Mouse (Mus musculus) erythroblast, embryonic 14.5 days (primary cell): Measurements from ENCODE around the gene Plac1. TPM values are rescaled to one million over a fixed set of nuclear protein-coding genes. Genes with fewer than 3 reads are reported as not detected.
A peak's percentile ranks its signal among the peaks of the same experiment; 100 is the strongest.

Source experiments
- H3K27me3 ChIP-seq: 2 replicates; pipeline ENCODE4 v1.6.1; 2012; ENCODE audit warnings: inconsistent platforms; ENCODE audit not compliant: control insufficient read depth
- H3K36me3 ChIP-seq: 2 replicates; pipeline ENCODE4 v1.6.1; 2012; ENCODE audit warnings: mild to moderate bottlenecking, inconsistent platforms; ENCODE audit not compliant: control insufficient read depth
- H3K4me1 ChIP-seq: 2 replicates; pipeline ENCODE4 v1.6.1; 2012; ENCODE audit warnings: inconsistent platforms; ENCODE audit not compliant: control insufficient read depth
- H3K4me3 ChIP-seq: replicated peaks from 2 replicates; pipeline ENCODE3; 2012; ENCODE audit warnings: moderate library complexity, mild to moderate bottlenecking, inconsistent platforms
- H3K9me3 ChIP-seq: 2 replicates; pipeline ENCODE4 v1.6.1; 2012; ENCODE audit warnings: low read length, inconsistent platforms, mixed read lengths; ENCODE audit not compliant: control insufficient read depth
- GATA1 ChIP-seq: IDR thresholded peaks from 2 replicates; pipeline ENCODE4 v1.6.1; 2012; ENCODE audit warnings: low read length, inconsistent platforms, mixed read lengths
- TAL1 ChIP-seq: IDR thresholded peaks from 3 replicates; pipeline ENCODE4 v1.6.1; 2012; ENCODE audit warnings: low read length, inconsistent platforms, mixed read lengths
- polyA plus RNA-seq: library from polyadenylated mRNA; stranded (reverse); fragments of >175 nt; gene quantifications from 2 replicates; pipeline ENCODE4 v1.2.3, GENCODE M21; 2012

Gene Plac1
- polyA plus RNA-seq, 1 experiment, result not detected

- no peaks in the 10 kb centered on the region for H3K36me3 ChIP-seq
- TF ChIP-seq TAL1 (no peak), GATA1 (no peak)
- H3K4me3 ChIP-seq, result no peak overlapping the region
- no peaks in the 10 kb centered on the region for H3K27me3 ChIP-seq
- no peaks in the 10 kb centered on the region for H3K9me3 ChIP-seq
- peaks cover 1% of the 10 kb centered on the region; the same call in 1 of the 2 replicates for H3K4me1 ChIP-seq
Measured at GRCm38 (mm10) chrX:53101165-53101564, 138.7 kb downstream of the Plac1 start.

- peaks cover 5% of the 10 kb centered on the region for H3K4me1 ChIP-seq
- TF ChIP-seq TAL1 (no peak), GATA1 (no peak)
- H3K27me3 ChIP-seq, result no peaks in the 10 kb centered on the region
- no peaks in the 10 kb centered on the region for H3K36me3 ChIP-seq
- H3K4me3 ChIP-seq, result no peak overlapping the region
- H3K9me3 ChIP-seq, result no peaks in the 10 kb centered on the region
Measured at GRCm38 (mm10) chrX:53099951-53100350, 140.0 kb downstream of the Plac1 start.

- no peak for TF ChIP-seq GATA1
- TF ChIP-seq TAL1, result no peak
- Histone ChIP-seq H3K4me3 (no peak overlapping the region), H3K36me3 (no peaks in the 10 kb centered on the region), H3K27me3 (no peaks in the 10 kb centered on the region), H3K9me3 (no peaks in the 10 kb centered on the region), H3K4me1 (peaks cover 5% of the 10 kb centered on the region)
Measured at GRCm38 (mm10) chrX:53099266-53099665, 140.6 kb downstream of the Plac1 start.

GRCm38 (mm10) chrX:53098293-53098692, 141.6 kb downstream of the Plac1 start:
- TF ChIP-seq TAL1 (no peak), GATA1 (no peak)
- no peak overlapping the region for H3K4me3 ChIP-seq
- H3K4me1 ChIP-seq, result peaks cover 5% of the 10 kb centered on the region
- no peaks in the 10 kb centered on the region for H3K36me3 ChIP-seq
- H3K9me3 ChIP-seq, result no peaks in the 10 kb centered on the region
- no peaks in the 10 kb centered on the region for H3K27me3 ChIP-seq

- no peak for TF ChIP-seq TAL1
- no peak for TF ChIP-seq GATA1
- no peaks in the 10 kb centered on the region for H3K9me3 ChIP-seq
- no peaks in the 10 kb centered on the region for H3K36me3 ChIP-seq
- peaks cover 5% of the 10 kb centered on the region for H3K4me1 ChIP-seq
- no peak overlapping the region for H3K4me3 ChIP-seq
- H3K27me3 ChIP-seq, result no peaks in the 10 kb centered on the region
Measured at GRCm38 (mm10) chrX:53097786-53098185, 142.1 kb downstream of the Plac1 start.

GRCm38 (mm10) chrX:53093381-53093780, 146.5 kb downstream of the Plac1 start:
- Histone ChIP-seq H3K4me3 (no peak overlapping the region), H3K9me3 (no peaks in the 10 kb centered on the region), H3K36me3 (no peaks in the 10 kb centered on the region), H3K4me1 (peaks cover 22% of the 10 kb centered on the region), H3K27me3 (no peaks in the 10 kb centered on the region)
- TF ChIP-seq TAL1, result no peak
- TF ChIP-seq GATA1, result no peak

GRCm38 (mm10) chrX:53088663-53089292, 151.1 kb downstream of the Plac1 start:
- TF ChIP-seq GATA1 (peak; percentile 44; the same call in 1 of the 2 replicates), TAL1 (peak; percentile 18; the same call in 1 of the 3 replicates)
- Histone ChIP-seq H3K4me1 (peaks cover 35% of the 10 kb centered on the region), H3K9me3 (no peaks in the 10 kb centered on the region), H3K4me3 (no peak overlapping the region), H3K36me3 (no peaks in the 10 kb centered on the region), H3K27me3 (no peaks in the 10 kb centered on the region)

GRCm38 (mm10) chrX:53087202-53087601, 152.7 kb downstream of the Plac1 start:
- no peaks in the 10 kb centered on the region for H3K36me3 ChIP-seq
- H3K4me3 ChIP-seq, result no peak overlapping the region
- peaks cover 35% of the 10 kb centered on the region for H3K4me1 ChIP-seq
- H3K27me3 ChIP-seq, result no peaks in the 10 kb centered on the region
- H3K9me3 ChIP-seq, result no peaks in the 10 kb centered on the region
- TF ChIP-seq TAL1, result no peak
- no peak for TF ChIP-seq GATA1

- no peaks in the 10 kb centered on the region for H3K9me3 ChIP-seq
- peaks cover 35% of the 10 kb centered on the region for H3K4me1 ChIP-seq
- no peaks in the 10 kb centered on the region for H3K27me3 ChIP-seq
- TF ChIP-seq GATA1, result no peak
- no peak for TF ChIP-seq TAL1
- H3K36me3 ChIP-seq, result no peaks in the 10 kb centered on the region
- no peak overlapping the region for H3K4me3 ChIP-seq
Measured at GRCm38 (mm10) chrX:53085559-53085958, 154.4 kb downstream of the Plac1 start.

GRCm38 (mm10) chrX:53064406-53064805, 175.5 kb downstream of the Plac1 start:
- Histone ChIP-seq H3K4me3 (no peak overlapping the region), H3K27me3 (peaks cover 17% of the 10 kb centered on the region), H3K4me1 (no peaks in the 10 kb centered on the region), H3K9me3 (no peaks in the 10 kb centered on the region), H3K36me3 (no peaks in the 10 kb centered on the region)
- TF ChIP-seq TAL1, result no peak
- no peak for TF ChIP-seq GATA1
